ENCODE assay signal across 7 mouse cellular contexts in genomic region chr7:143748041-143748868, GRCm38 (mm10). TPM values are rescaled to one million over a fixed set of nuclear protein-coding genes. Genes with fewer than 3 reads are reported as not detected.
DNase-seq lines count a peak whose midpoint lies in the region; ATAC-seq lines count a peak whose summit lies in the region.

No protein-coding gene starts in this region.

- peak; percentile 32; the same call in 1 of the 2 replicates for ATAC-seq in embryonic facial prominence, embryonic 12.5 days (ENCODE audit: insufficient number of reproducible peaks, insufficient read depth, low FRiP score, low TSS enrichment)
- ATAC-seq in limb, embryonic 12.5 days (ENCODE audit: insufficient number of reproducible peaks, insufficient read depth, low FRiP score, low TSS enrichment, low read depth) = peak; percentile 67
- ATAC-seq in monocyte, adult 5-6 weeks (replicated peaks; ENCODE audit: insufficient number of reproducible peaks, low FRiP score, low TSS enrichment, poor library complexity, severe bottlenecking) = peak; percentile 56; the same call in 1 of the 2 replicates

- peak overlapping the region; percentile 40; the same call in 1 of the 2 replicates for H3K9ac ChIP-seq in embryonic facial prominence, embryonic 12.5 days
- H3K9ac ChIP-seq in limb, embryonic 12.5 days (replicated peaks) = peak overlapping the region; percentile 51

- peak overlapping the region; percentile 13; the same call in 1 of the 2 replicates for H3K4me3 ChIP-seq in embryonic facial prominence, embryonic 12.5 days
- peak overlapping the region; percentile 22 for H3K4me3 ChIP-seq in limb, embryonic 12.5 days (replicated peaks)

- H3K4me1 ChIP-seq in embryonic facial prominence, embryonic 12.5 days = peaks cover 7% of the 10 kb centered on the region
- H3K4me1 ChIP-seq in limb, embryonic 12.5 days (replicated peaks) = peaks cover 11% of the 10 kb centered on the region; the same call in 1 of the 2 replicates

- peak; percentile 92 for DNase-seq in adrenal gland, postnatal 14 days
- DNase-seq in heart, adult 8-10 months (ENCODE audit: low spot score) = peak; percentile 90
- DNase-seq in kidney, adult 8-10 months = peak; percentile 81 to 90
- DNase-seq in spleen, postnatal 36 days (ENCODE audit: low spot score in 2 of 2) = peak; percentile 60 to 66

- H3K27ac ChIP-seq in embryonic facial prominence, embryonic 12.5 days = peak overlapping the region; percentile 41; the same call in 1 of the 2 replicates
- H3K27ac ChIP-seq in limb, embryonic 12.5 days = peak overlapping the region; percentile 62

- H3K9me3 ChIP-seq in embryonic facial prominence, embryonic 12.5 days = no peaks in the 10 kb centered on the region
- H3K9me3 ChIP-seq in limb, embryonic 12.5 days = no peaks in the 10 kb centered on the region

- H3K4me2 ChIP-seq in embryonic facial prominence, embryonic 12.5 days (replicated peaks) = peak overlapping the region; percentile 44
- H3K4me2 ChIP-seq in limb, embryonic 12.5 days = peak overlapping the region; percentile 51

- H3K36me3 ChIP-seq in embryonic facial prominence, embryonic 12.5 days = no peaks in the 10 kb centered on the region
- H3K36me3 ChIP-seq in limb, embryonic 12.5 days = no peaks in the 10 kb centered on the region

- 4% methylated on average over 16 of the region's 16 CpGs for WGBS in embryonic facial prominence, embryonic 12.5 days
- WGBS in limb, embryonic 12.5 days = 4% methylated on average over 16 of the region's 16 CpGs

- H3K27me3 ChIP-seq in embryonic facial prominence, embryonic 12.5 days = no peaks in the 10 kb centered on the region
- H3K27me3 ChIP-seq in limb, embryonic 12.5 days = peaks cover 8% of the 10 kb centered on the region; the same call in 1 of the 2 replicates

RNA-seq across cellular contexts. Expression of gene Osbpl5, which starts 8.5 kb away (rescaled TPM):
- total RNA-seq in adrenal gland, postnatal 14 days (2021) = 26.0 and 36.8 TPM in 2 replicates
- polyA plus RNA-seq in embryonic facial prominence, embryonic 12.5 days (2016; fragmentation: Nextera tagmentation; extraction: Ambion mirVana) = 31.6 and 35.6 TPM in 2 replicates
- 10 to 100 TPM; 17.1 to 29.4 (median 20.3) TPM for total RNA-seq in heart, adult 8-10 months (2022)
- polyA plus RNA-seq in limb, embryonic 12.5 days (2016; fragmentation: Nextera tagmentation; extraction: Ambion mirVana) = 26.1 and 30.4 TPM in 2 replicates
- total RNA-seq in monocyte, adult 5-6 weeks (2017) = 16.1 to 49.9 TPM (median 22.0 TPM) in 3 replicates

RNA-seq across cellular contexts. Expression of gene Mrgprg, which starts 18.5 kb away (rescaled TPM):
- total RNA-seq in adrenal gland, postnatal 14 days (2021) = 0.85 and 1.5 TPM in 2 replicates
- polyA plus RNA-seq in embryonic facial prominence, embryonic 12.5 days (2016; fragmentation: Nextera tagmentation; extraction: Ambion mirVana) = not detected in 2 replicates
- total RNA-seq in heart, adult 8-10 months (2022) = not detected
- polyA plus RNA-seq in limb, embryonic 12.5 days (2016; fragmentation: Nextera tagmentation; extraction: Ambion mirVana) = not detected in 2 replicates
- not detected in 3 replicates for total RNA-seq in monocyte, adult 5-6 weeks (2017)

RNA-seq across cellular contexts. Expression of gene Mrgpre, which starts 36.0 kb away (rescaled TPM):
- 2.1 and 2.7 TPM in 2 replicates for total RNA-seq in adrenal gland, postnatal 14 days (2021)
- 1.1 and 1.5 TPM in 2 replicates for polyA plus RNA-seq in embryonic facial prominence, embryonic 12.5 days (2016; fragmentation: Nextera tagmentation; extraction: Ambion mirVana)
- 1 to 10 TPM; 1.6 to 1.8 (median 1.6) TPM for total RNA-seq in heart, adult 8-10 months (2022)
- polyA plus RNA-seq in limb, embryonic 12.5 days (2016; fragmentation: Nextera tagmentation; extraction: Ambion mirVana) = 1.2 and 1.6 TPM in 2 replicates
- total RNA-seq in monocyte, adult 5-6 weeks (2017) = 0.29 to 0.32 TPM in 2 of 3 replicates, not detected in the other

Comparison
In these comparisons a context has a peak if more than half of its experiments do, and no peak if none do; other contexts are left out.
1. Peak in every context shown above with its lines: DNase-seq, ATAC-seq, H3K4me3 ChIP-seq and H3K27ac ChIP-seq.